Mouse (Mus musculus) heart, postnatal 0 days (tissue): ENCODE results near the gene Sept9.

Experiments
- CTCF ChIP-seq: IDR thresholded peaks from 2 replicates; pipeline ENCODE4 v1.5.1; 2016; ENCODE audit warnings: antibody characterized with exemption, control low read depth, low read depth
- EP300 ChIP-seq: IDR thresholded peaks from 2 replicates; pipeline ENCODE4 v1.6.1; 2016; ENCODE audit warnings: antibody characterized with exemption, low read depth

- TF ChIP-seq CTCF (no peak), EP300 (no peak)
These were observed 136.8 kb downstream of the Sept9 start for GRCm38 (mm10) chr11:117336081-117336788.
